Mouse (Mus musculus): ENCODE measurements around the gene Pkp4. TPM values are rescaled to one million over a fixed set of nuclear protein-coding genes. Genes with fewer than 3 reads are reported as not detected.

Pkp4 gene
- total and polyA plus RNA-seq, 3 experiments: not detected

DNA sequence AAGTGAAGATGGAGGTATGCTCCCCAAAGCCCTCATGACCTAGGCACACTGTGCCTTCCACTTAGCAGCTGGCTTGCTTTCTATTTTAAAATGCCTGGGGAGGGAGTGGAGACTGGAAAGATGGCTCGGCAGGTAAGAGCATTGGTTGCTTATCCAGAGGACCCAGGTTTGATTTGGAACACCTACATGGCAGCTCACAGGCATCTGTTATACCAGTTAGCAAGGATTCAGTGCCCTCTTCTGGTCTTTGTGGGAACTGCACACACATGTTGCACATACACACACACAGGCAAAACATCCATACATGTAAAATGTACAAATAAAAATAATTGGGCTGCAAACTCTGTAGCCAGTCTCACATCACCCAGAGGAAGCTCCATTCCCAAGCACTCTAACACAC is 158.0 kb downstream of the Pkp4 start:
- Histone ChIP-seq H3K27me3 (ENCODE audit: control insufficient read depth in 1 of 2, insufficient read depth in 2 of 2, low read length in 2 of 2) (no peaks in the 10 kb centered on the region), H3K79me2 (ENCODE audit: control insufficient read depth, insufficient read depth, low read length, poor library complexity) (no peaks in the 10 kb centered on the region), H3K9me3 (replicated peaks; ENCODE audit: insufficient read depth, low read length) (no peaks in the 10 kb centered on the region), H3K36me3 (ENCODE audit: control insufficient read depth in 1 of 2, insufficient read depth in 2 of 2, low read length in 2 of 2) (no peaks in the 10 kb centered on the region), H3K4me1 (ENCODE audit: control insufficient read depth in 1 of 2, insufficient read depth in 2 of 2, low read length in 2 of 2) (no peaks in the 10 kb centered on the region), H3K4me3 (ENCODE audit: control insufficient read depth in 1 of 2, insufficient read depth in 1 of 2, low read depth in 2 of 2, low read length in 2 of 2) (no peak overlapping the region), H3K27ac (ENCODE audit: control insufficient read depth, low read depth, low read length) (no peak overlapping the region), H3K9ac (ENCODE audit: control insufficient read depth, low read depth, low read length, poor library complexity, severe bottlenecking) (no peak overlapping the region)
- no peak for DNase-seq (ENCODE audit: low read depth, low spot score)
- TF ChIP-seq JUND (IDR thresholded peaks at IDR 0.05; ENCODE audit: low read depth, low read length) (no peak), KAT2A (conservative IDR thresholded peaks at IDR 0.05; ENCODE audit: low read depth, low read length) (no peak), RAD21 (IDR thresholded peaks at IDR 0.05; ENCODE audit: low read depth, low read length) (no peak), ZMIZ1 (IDR thresholded peaks at IDR 0.05; ENCODE audit: low read depth, low read length) (no peak), ZKSCAN1 (IDR thresholded peaks at IDR 0.05; ENCODE audit: low read depth, low read length) (no peak), TAL1 (IDR thresholded peaks at IDR 0.05; ENCODE audit: low read length) (no peak), GATA1 (IDR thresholded peaks at IDR 0.05; ENCODE audit: low read depth, low read length) (no peak), ZNF384 (IDR thresholded peaks at IDR 0.05; ENCODE audit: low read depth, low read length) (no peak), POLR2A (IDR thresholded peaks at IDR 0.05; ENCODE audit: control insufficient read depth in 1 of 2, insufficient read depth in 1 of 2, low read depth in 1 of 2, low read length in 2 of 2, poor library complexity in 1 of 2) (no peak), NELFE (IDR thresholded peaks at IDR 0.05; ENCODE audit: low read depth, low read length) (no peak)

DNA sequence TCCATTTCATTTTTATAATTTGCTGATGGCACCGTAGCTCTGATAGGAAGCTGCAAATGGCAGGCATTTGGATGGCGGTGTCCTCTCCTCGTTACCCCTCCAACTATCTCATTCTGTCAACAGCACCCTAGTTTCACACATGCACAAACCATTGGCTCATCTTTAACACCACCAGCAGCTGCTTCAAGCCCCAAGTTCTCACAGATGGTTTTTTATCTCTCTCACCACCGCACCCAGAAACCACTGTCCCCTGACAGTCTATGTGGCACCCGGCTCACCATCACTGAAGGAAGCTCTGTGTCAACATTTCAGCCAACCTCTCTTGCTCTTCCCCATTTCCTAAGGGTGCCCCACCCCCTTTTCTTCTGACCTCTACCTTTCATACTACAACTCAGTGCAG is 167.3 kb downstream of the Pkp4 start:
- Histone ChIP-seq H3K9me3 (replicated peaks; ENCODE audit: insufficient read depth, low read length) (no peaks in the 10 kb centered on the region), H3K4me3 (ENCODE audit: control insufficient read depth in 1 of 2, insufficient read depth in 1 of 2, low read depth in 2 of 2, low read length in 2 of 2) (no peak overlapping the region), H3K9ac (ENCODE audit: control insufficient read depth, low read depth, low read length, poor library complexity, severe bottlenecking) (no peak overlapping the region), H3K27me3 (ENCODE audit: control insufficient read depth in 1 of 2, insufficient read depth in 2 of 2, low read length in 2 of 2) (no peaks in the 10 kb centered on the region), H3K4me1 (ENCODE audit: control insufficient read depth in 1 of 2, insufficient read depth in 2 of 2, low read length in 2 of 2) (no peaks in the 10 kb centered on the region), H3K27ac (ENCODE audit: control insufficient read depth, low read depth, low read length) (no peak overlapping the region), H3K79me2 (ENCODE audit: control insufficient read depth, insufficient read depth, low read length, poor library complexity) (no peaks in the 10 kb centered on the region), H3K36me3 (ENCODE audit: control insufficient read depth in 1 of 2, insufficient read depth in 2 of 2, low read length in 2 of 2) (no peaks in the 10 kb centered on the region)
- TF ChIP-seq KAT2A (conservative IDR thresholded peaks at IDR 0.05; ENCODE audit: low read depth, low read length): no peak
- no peak for TF ChIP-seq CHD1 (IDR thresholded peaks at IDR 0.05; ENCODE audit: low read depth, low read length)
- no peak for TF ChIP-seq HCFC1 (IDR thresholded peaks at IDR 0.05; ENCODE audit: low read depth, low read length)
- TF ChIP-seq TBP (IDR thresholded peaks at IDR 0.05; ENCODE audit: low read depth, low read length): no peak
- TF ChIP-seq NELFE (IDR thresholded peaks at IDR 0.05; ENCODE audit: low read depth, low read length): no peak
- TF ChIP-seq MAZ (IDR thresholded peaks at IDR 0.05; ENCODE audit: low read depth, low read length): no peak
- no peak for TF ChIP-seq POLR2AphosphoS5 (IDR thresholded peaks at IDR 0.05; ENCODE audit: borderline replicate concordance, low read depth, low read length)
- TF ChIP-seq ZC3H11A (IDR thresholded peaks at IDR 0.05; ENCODE audit: low read depth, low read length): no peak
- TF ChIP-seq USF2 (IDR thresholded peaks at IDR 0.05; ENCODE audit: borderline replicate concordance in 1 of 2, insufficient read depth in 1 of 2, low read depth in 1 of 2, low read length in 2 of 2): no peak
- no peak for TF ChIP-seq NRF1 (IDR thresholded peaks at IDR 0.05; ENCODE audit: insufficient read depth, low read depth, low read length, poor library complexity, severe bottlenecking)
- TF ChIP-seq E2F4 (IDR thresholded peaks at IDR 0.05; ENCODE audit: borderline replicate concordance, low read depth, low read length): no peak
- no peak for TF ChIP-seq TAL1 (IDR thresholded peaks at IDR 0.05; ENCODE audit: low read length)
- no peak for TF ChIP-seq POLR2AphosphoS2 (IDR thresholded peaks at IDR 0.05; ENCODE audit: low read length)
- TF ChIP-seq ZMIZ1 (IDR thresholded peaks at IDR 0.05; ENCODE audit: low read depth, low read length): no peak
- TF ChIP-seq SIN3A (IDR thresholded peaks at IDR 0.05; ENCODE audit: low read length): no peak
- no peak for TF ChIP-seq MYB (IDR thresholded peaks at IDR 0.05; ENCODE audit: low read depth, low read length)
- no peak for TF ChIP-seq MEF2A (IDR thresholded peaks at IDR 0.05; ENCODE audit: extremely low read depth, insufficient replicate concordance, low read depth, low read length, poor library complexity, severe bottlenecking)
- no peak for TF ChIP-seq ELF1 (IDR thresholded peaks at IDR 0.05; ENCODE audit: low read depth, low read length)
- no peak for DNase-seq (ENCODE audit: low read depth, low spot score)
